In genomic region chr17:71823622-71824306, GRCm38 (mm10) we compare ENCODE assay signal across 13 mouse cellular contexts.
"Had no signal": no experiment of that assay in that cellular context is flagged by ENCODE, and none has a peak within 500 bp of the region (broad histone marks: within the 10 kb centered on the region; RNA-seq: fewer than 3 reads in every experiment).

No protein-coding gene starts in this region.

- H3K27ac ChIP-seq: hindbrain, embryonic 14.5 days; left cerebral cortex, adult 2 months; liver, embryonic 13.5 days; lung, embryonic 15.5 days; midbrain, embryonic 12.5 days had no signal

- ATAC-seq: liver, postnatal 0 days; midbrain, embryonic 16.5 days had no signal

- H3K4me3 ChIP-seq: left cerebral cortex, adult 2 months; liver, embryonic 13.5 days; lung, embryonic 15.5 days; midbrain, embryonic 12.5 days had no signal

- H3K9me3 ChIP-seq: liver, embryonic 13.5 days; lung, embryonic 15.5 days; midbrain, embryonic 12.5 days had no signal

- DNase-seq: kidney, postnatal 10 days; kidney, postnatal 4 days; liver; liver, embryonic 13.5 days; liver, postnatal 0 days; right cerebral cortex, adult 18-20 months; right cerebral cortex, postnatal 25 days; thymus, postnatal 36 days had no signal

- H3K36me3 ChIP-seq: liver, embryonic 13.5 days; lung, embryonic 15.5 days had no signal

- H3K27me3 ChIP-seq: liver, embryonic 13.5 days; lung, embryonic 15.5 days; midbrain, embryonic 12.5 days had no signal

- H3K4me1 ChIP-seq: liver, embryonic 13.5 days; midbrain, embryonic 12.5 days had no signal

- H3K9ac ChIP-seq: hindbrain, embryonic 14.5 days; liver, embryonic 13.5 days; liver, postnatal 0 days; lung, embryonic 15.5 days; midbrain, embryonic 12.5 days had no signal

- H3K4me2 ChIP-seq: hindbrain, embryonic 14.5 days; liver, embryonic 13.5 days; lung, embryonic 15.5 days; midbrain, embryonic 12.5 days had no signal
